In the genomic region with DNA sequence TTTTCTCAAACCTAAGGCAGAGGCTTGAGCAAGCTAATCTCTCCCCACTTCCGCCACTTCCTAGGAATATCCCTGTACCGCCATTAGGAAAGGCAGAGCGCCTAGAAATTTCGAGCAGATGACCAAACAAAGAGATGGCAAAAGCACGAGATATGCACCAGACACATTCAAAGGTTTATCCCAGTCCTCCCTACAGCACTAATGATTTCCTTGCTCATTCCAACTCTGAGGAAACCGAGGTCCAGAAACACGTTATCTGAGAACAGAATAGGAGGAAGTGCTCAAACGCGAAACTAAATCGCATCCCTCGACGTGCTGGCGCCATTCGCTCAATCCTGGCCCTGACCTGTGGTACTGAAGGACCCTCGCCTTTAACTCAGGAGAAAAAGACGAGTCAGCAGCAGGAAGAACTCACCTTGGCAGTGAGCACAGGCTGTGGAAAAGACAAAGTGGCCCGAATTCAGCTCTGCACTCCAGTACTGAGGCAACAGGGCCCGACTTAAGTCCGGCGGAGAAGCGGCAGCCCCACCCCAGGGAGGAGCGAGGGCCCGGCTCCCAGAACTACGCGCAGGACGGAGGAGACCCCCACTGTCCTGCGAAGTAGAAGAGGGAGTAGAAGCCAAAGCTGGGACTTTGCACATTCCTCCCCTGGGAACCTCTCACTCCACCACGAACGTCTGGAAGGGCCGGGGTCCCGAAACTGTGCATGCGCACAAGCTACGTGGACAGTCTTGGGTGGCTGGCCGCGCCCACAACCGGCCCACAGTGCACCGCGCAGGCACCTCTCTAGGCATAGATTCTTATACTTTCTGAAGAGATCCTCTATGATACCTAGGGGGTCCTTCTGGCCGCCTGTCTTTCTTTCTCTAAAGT, we compare ENCODE assay signal across 8 mouse cellular contexts. TPM values are rescaled to one million over a fixed set of nuclear protein-coding genes. Genes with fewer than 3 reads are reported as not detected.
A peak's percentile ranks its signal among the peaks of the same experiment; 100 is the strongest.
DNase-seq lines count a peak whose midpoint lies in the region; ATAC-seq and TF ChIP-seq lines count a peak whose summit lies in the region.

A gene (minus strand): TSS at position 757 of the 873 bp plus-strand sequence.

- H3K4me1 ChIP-seq in G1E (ENCODE audit: insufficient read depth, low read depth, low read length) = peaks cover 63% of the 10 kb centered on the region
- H3K4me1 ChIP-seq in forebrain, postnatal 0 days (ENCODE audit: insufficient read depth) = peaks cover 19% of the 10 kb centered on the region
- H3K4me1 ChIP-seq in lung, embryonic 15.5 days = peaks cover 20% of the 10 kb centered on the region

- peak; percentile 84 for DNase-seq in G1E (ENCODE audit: low spot score)
- peak; percentile 92 to 93 for DNase-seq in cerebellum, adult 18-20 months
- DNase-seq in forebrain, postnatal 0 days = peak; percentile 95
- peak; percentile 92 for DNase-seq in heart, postnatal 4 days
- peak; percentile 87 to 95 for DNase-seq in layer of hippocampus, adult 8-10 months (ENCODE audit: low spot score in 2 of 2)
- DNase-seq in ovary, adult 18-20 months (ENCODE audit: low spot score) = peak; percentile 88
- peak; percentile 89 for DNase-seq in thymus, postnatal 0 days (ENCODE audit: low spot score)

- H3K27ac ChIP-seq in forebrain, postnatal 0 days (ENCODE audit: low read depth, low read length) = peak within 1 kb of the TSS; percentile 90
- peak within 1 kb of the TSS; percentile 94 for H3K27ac ChIP-seq in lung, embryonic 15.5 days

- no peak for TF ChIP-seq CTCF in G1E (IDR thresholded peaks at IDR 0.05; ENCODE audit: low read depth, low read length)
- 0 out of 2 replicates have a peak, but pooled peaks have one; percentile 6 for TF ChIP-seq CTCF in forebrain, postnatal 0 days (IDR thresholded peaks at IDR 0.05; ENCODE audit: low read depth)

- peaks cover 31% of the 10 kb centered on the region for H3K36me3 ChIP-seq in G1E (replicated peaks)
- no peaks in the 10 kb centered on the region; the same call in 1 of the 2 replicates for H3K36me3 ChIP-seq in forebrain, postnatal 0 days (ENCODE audit: insufficient read depth)
- H3K36me3 ChIP-seq in lung, embryonic 15.5 days = peaks cover 19% of the 10 kb centered on the region; the same call in 1 of the 2 replicates

- ATAC-seq in G1E (ENCODE audit: extremely low read depth, insufficient number of reproducible peaks, low FRiP score, poor library complexity, severe bottlenecking) = peak; percentile 90
- peak; percentile 100 for ATAC-seq in forebrain, postnatal 0 days
- peak; percentile 99 for ATAC-seq in lung, embryonic 15.5 days (ENCODE audit: borderline replicate concordance, extremely low read depth, low FRiP score, low TSS enrichment)

- no peaks in the 10 kb centered on the region for H3K9me3 ChIP-seq in G1E (replicated peaks)
- no peaks in the 10 kb centered on the region for H3K9me3 ChIP-seq in forebrain, postnatal 0 days (ENCODE audit: low read length)
- H3K9me3 ChIP-seq in lung, embryonic 15.5 days = no peaks in the 10 kb centered on the region

- H3K27me3 ChIP-seq in G1E (ENCODE audit: insufficient read depth, low read length) = no peaks in the 10 kb centered on the region
- H3K27me3 ChIP-seq in forebrain, postnatal 0 days (ENCODE audit: insufficient read depth, low read length) = no peaks in the 10 kb centered on the region
- H3K27me3 ChIP-seq in lung, embryonic 15.5 days = no peaks in the 10 kb centered on the region

- WGBS in forebrain, postnatal 0 days = under 1% methylated on average over 39 of the region's 39 CpGs
- WGBS in lung, embryonic 15.5 days = under 1% methylated on average over 39 of the region's 39 CpGs

- peak within 1 kb of the TSS; percentile 88 for H3K9ac ChIP-seq in forebrain, postnatal 0 days
- peak within 1 kb of the TSS; percentile 96 for H3K9ac ChIP-seq in lung, embryonic 15.5 days

- peak within 1 kb of the TSS; percentile 60 for H3K4me2 ChIP-seq in forebrain, postnatal 0 days (ENCODE audit: low read depth)
- peak within 1 kb of the TSS; percentile 61 for H3K4me2 ChIP-seq in lung, embryonic 15.5 days

- peak within 1 kb of the TSS; percentile 90 for H3K4me3 ChIP-seq in G1E (ENCODE audit: low read depth, low read length)
- peak within 1 kb of the TSS; percentile 66 for H3K4me3 ChIP-seq in forebrain, postnatal 0 days (ENCODE audit: low read depth, low read length)
- peak within 1 kb of the TSS; percentile 90 for H3K4me3 ChIP-seq in lung, embryonic 15.5 days

RNA-seq across cellular contexts. Expression of the gene that starts here (rescaled TPM):
- total RNA-seq in G1E (2014; fragmentation: Nextera tagmentation) = 361 and 367 TPM in 2 replicates
- total RNA-seq in G1E (2017) = 830 and 919 TPM in 2 replicates
- 138 and 154 TPM in 2 replicates for polyA plus RNA-seq in G1E (2012)
- 596 and 675 TPM in 2 replicates for total RNA-seq in forebrain, postnatal 0 days (2014; rRNA removed)
- 908 and 1,057 TPM in 2 replicates for polyA plus RNA-seq in forebrain, postnatal 0 days (2015; fragmentation: Nextera tagmentation; extraction: Ambion mirVana)
- 100 to 1,000 TPM; 438 to 466 TPM for total RNA-seq in heart, postnatal 4 days (2021)
- total RNA-seq in layer of hippocampus, adult 8-10 months (2022) = 100 to 1,000 TPM; 403 to 423 (median 409) TPM
- 820 and 831 TPM in 2 replicates for polyA plus RNA-seq in lung, embryonic 15.5 days (2015; fragmentation: Nextera tagmentation; extraction: Ambion mirVana)
- polyA plus RNA-seq in thymus, postnatal 0 days (2015; fragmentation: Nextera tagmentation; extraction: Ambion mirVana) = 624 and 637 TPM in 2 replicates

Comparison
In these comparisons a context has a peak if more than half of its experiments do, and no peak if none do; other contexts are left out.
1. Peak in every context shown above with its lines: DNase-seq, ATAC-seq, H3K4me3 ChIP-seq and H3K27ac ChIP-seq.